Mouse (Mus musculus): ENCODE measurements around the gene Ccp110. TPM values are rescaled to one million over a fixed set of nuclear protein-coding genes. Genes with fewer than 3 reads are reported as not detected.
A peak's percentile ranks its signal among the peaks of the same experiment; 100 is the strongest.

Ccp110 gene
- polyA plus RNA-seq, 1 experiment: 0.41 TPM

GRCm38 (mm10) chr7:118740532-118741338 is 28.4 kb downstream of the Ccp110 start:
- TF ChIP-seq CTCF (IDR thresholded peaks at IDR 0.05; ENCODE audit: extremely low read depth, insufficient read length, insufficient replicate concordance, low read depth, low read length): no peak
- peak; percentile 75 for TF ChIP-seq POLR2A (IDR thresholded peaks at IDR 0.05; ENCODE audit: low read depth, low read length)
- H3K27ac ChIP-seq (ENCODE audit: insufficient read depth, low read depth, low read length): peak overlapping the region; percentile 43
- peak overlapping the region; percentile 86 for H3K4me3 ChIP-seq (ENCODE audit: low read depth, low read length)
- H3K27me3 ChIP-seq (ENCODE audit: control insufficient read depth, insufficient read depth, low read length): no peaks in the 10 kb centered on the region
- WGBS: 3% methylated on average over 41 of the region's 41 CpGs
- H3K36me3 ChIP-seq (ENCODE audit: control insufficient read depth, insufficient read depth, low read length): peaks cover 7% of the 10 kb centered on the region
- peaks cover 12% of the 10 kb centered on the region for H3K4me1 ChIP-seq (ENCODE audit: control insufficient read depth, insufficient read depth, insufficient read length, low read length)

GRCm38 (mm10) chr7:118742278-118742677 is 29.9 kb downstream of the Ccp110 start:
- Histone ChIP-seq H3K27ac (ENCODE audit: insufficient read depth, low read depth, low read length) (no peak overlapping the region), H3K36me3 (ENCODE audit: control insufficient read depth, insufficient read depth, low read length) (peaks cover 16% of the 10 kb centered on the region), H3K4me1 (ENCODE audit: control insufficient read depth, insufficient read depth, insufficient read length, low read length) (peaks cover 12% of the 10 kb centered on the region), H3K4me3 (ENCODE audit: low read depth, low read length) (no peak overlapping the region), H3K27me3 (ENCODE audit: control insufficient read depth, insufficient read depth, low read length) (no peaks in the 10 kb centered on the region)
- 53% methylated on average over 6 of the region's 6 CpGs for WGBS
- TF ChIP-seq CTCF (IDR thresholded peaks at IDR 0.05; ENCODE audit: extremely low read depth, insufficient read length, insufficient replicate concordance, low read depth, low read length): no peak
- TF ChIP-seq POLR2A (IDR thresholded peaks at IDR 0.05; ENCODE audit: low read depth, low read length): no peak

GRCm38 (mm10) chr7:118744766-118745165 is 32.4 kb downstream of the Ccp110 start:
- peaks cover 12% of the 10 kb centered on the region for H3K4me1 ChIP-seq (ENCODE audit: control insufficient read depth, insufficient read depth, insufficient read length, low read length)
- H3K27ac ChIP-seq (ENCODE audit: insufficient read depth, low read depth, low read length): no peak overlapping the region
- no peaks in the 10 kb centered on the region for H3K27me3 ChIP-seq (ENCODE audit: control insufficient read depth, insufficient read depth, low read length)
- no peak overlapping the region for H3K4me3 ChIP-seq (ENCODE audit: low read depth, low read length)
- H3K36me3 ChIP-seq (ENCODE audit: control insufficient read depth, insufficient read depth, low read length): peaks cover 34% of the 10 kb centered on the region
- WGBS: 88% methylated on average over 5 of the region's 5 CpGs
- TF ChIP-seq POLR2A (IDR thresholded peaks at IDR 0.05; ENCODE audit: low read depth, low read length) (no peak), CTCF (IDR thresholded peaks at IDR 0.05; ENCODE audit: extremely low read depth, insufficient read length, insufficient replicate concordance, low read depth, low read length) (no peak)

- Histone ChIP-seq H3K4me1 (ENCODE audit: control insufficient read depth, insufficient read depth, insufficient read length, low read length) (no peaks in the 10 kb centered on the region), H3K27ac (ENCODE audit: insufficient read depth, low read depth, low read length) (no peak overlapping the region), H3K27me3 (ENCODE audit: control insufficient read depth, insufficient read depth, low read length) (no peaks in the 10 kb centered on the region), H3K36me3 (ENCODE audit: control insufficient read depth, insufficient read depth, low read length) (peaks cover 53% of the 10 kb centered on the region), H3K4me3 (ENCODE audit: low read depth, low read length) (no peak overlapping the region)
- 92% methylated on average over 12 of the region's 12 CpGs for WGBS
- TF ChIP-seq POLR2A (IDR thresholded peaks at IDR 0.05; ENCODE audit: low read depth, low read length): no peak
- TF ChIP-seq CTCF (IDR thresholded peaks at IDR 0.05; ENCODE audit: extremely low read depth, insufficient read length, insufficient replicate concordance, low read depth, low read length): no peak
These were observed 35.7 kb downstream of the Ccp110 start for GRCm38 (mm10) chr7:118747891-118748672.

GRCm38 (mm10) chr7:118749706-118750105 is 37.4 kb downstream of the Ccp110 start:
- no peak overlapping the region for H3K27ac ChIP-seq (ENCODE audit: insufficient read depth, low read depth, low read length)
- no peaks in the 10 kb centered on the region for H3K27me3 ChIP-seq (ENCODE audit: control insufficient read depth, insufficient read depth, low read length)
- TF ChIP-seq CTCF (IDR thresholded peaks at IDR 0.05; ENCODE audit: extremely low read depth, insufficient read length, insufficient replicate concordance, low read depth, low read length) (no peak), POLR2A (IDR thresholded peaks at IDR 0.05; ENCODE audit: low read depth, low read length) (no peak)
- no peaks in the 10 kb centered on the region for H3K4me1 ChIP-seq (ENCODE audit: control insufficient read depth, insufficient read depth, insufficient read length, low read length)
- H3K4me3 ChIP-seq (ENCODE audit: low read depth, low read length): no peak overlapping the region
- H3K36me3 ChIP-seq (ENCODE audit: control insufficient read depth, insufficient read depth, low read length): peaks cover 60% of the 10 kb centered on the region
- 70% methylated on average over 8 of the region's 8 CpGs for WGBS

GRCm38 (mm10) chr7:118751625-118752024 is 39.3 kb downstream of the Ccp110 start:
- Histone ChIP-seq H3K4me1 (ENCODE audit: control insufficient read depth, insufficient read depth, insufficient read length, low read length) (no peaks in the 10 kb centered on the region), H3K27ac (ENCODE audit: insufficient read depth, low read depth, low read length) (no peak overlapping the region), H3K27me3 (ENCODE audit: control insufficient read depth, insufficient read depth, low read length) (no peaks in the 10 kb centered on the region), H3K36me3 (ENCODE audit: control insufficient read depth, insufficient read depth, low read length) (peaks cover 61% of the 10 kb centered on the region), H3K4me3 (ENCODE audit: low read depth, low read length) (no peak overlapping the region)
- 85% methylated on average over 7 of the region's 7 CpGs for WGBS
- no peak for TF ChIP-seq POLR2A (IDR thresholded peaks at IDR 0.05; ENCODE audit: low read depth, low read length)
- no peak for TF ChIP-seq CTCF (IDR thresholded peaks at IDR 0.05; ENCODE audit: extremely low read depth, insufficient read length, insufficient replicate concordance, low read depth, low read length)

- Histone ChIP-seq H3K4me1 (ENCODE audit: control insufficient read depth, insufficient read depth, insufficient read length, low read length) (no peaks in the 10 kb centered on the region), H3K36me3 (ENCODE audit: control insufficient read depth, insufficient read depth, low read length) (peaks cover 51% of the 10 kb centered on the region), H3K27ac (ENCODE audit: insufficient read depth, low read depth, low read length) (no peak overlapping the region), H3K4me3 (ENCODE audit: low read depth, low read length) (no peak overlapping the region), H3K27me3 (ENCODE audit: control insufficient read depth, insufficient read depth, low read length) (no peaks in the 10 kb centered on the region)
- WGBS: 64% methylated on average over 7 of the region's 7 CpGs
- TF ChIP-seq CTCF (IDR thresholded peaks at IDR 0.05; ENCODE audit: extremely low read depth, insufficient read length, insufficient replicate concordance, low read depth, low read length): no peak
- TF ChIP-seq POLR2A (IDR thresholded peaks at IDR 0.05; ENCODE audit: low read depth, low read length): no peak
These were observed 43.4 kb downstream of the Ccp110 start for GRCm38 (mm10) chr7:118755756-118756155.

All from small intestine, adult 2 months (tissue).